Mouse (Mus musculus) limb, embryonic 13.5 days (tissue): Measurements from ENCODE around the gene Tom1. TPM values are rescaled to one million over a fixed set of nuclear protein-coding genes. Genes with fewer than 3 reads are reported as not detected.
A peak's percentile ranks its signal among the peaks of the same experiment; 100 is the strongest.

ENCODE experiments used
- ATAC-seq: fragments of 200-750 bp; cut with Nextera tagmentation; 2 replicates; pipeline ENCODE4 v1.8.0; 2017; ENCODE audit warnings: low read depth, moderate number of reproducible peaks, moderate TSS enrichment; ENCODE audit not compliant: low FRiP score
- H3K27ac ChIP-seq: fragments of 300-500 bp; sonication (generic); 2 replicates; pipeline ENCODE4 v1.5.1; 2015; ENCODE audit warnings: inconsistent platforms, mild to moderate bottlenecking, moderate library complexity
- H3K27me3 ChIP-seq: fragments of 300-500 bp; sonication (generic); 2 replicates; pipeline ENCODE4 v1.6.1; 2015; ENCODE audit warnings: mild to moderate bottlenecking, inconsistent platforms
- H3K36me3 ChIP-seq: fragments of 300-500 bp; sonication (generic); 2 replicates; pipeline ENCODE4 v1.6.1; 2015; ENCODE audit warnings: inconsistent platforms, mild to moderate bottlenecking, moderate library complexity
- H3K4me1 ChIP-seq: fragments of 300-500 bp; sonication (generic); 2 replicates; pipeline ENCODE4 v1.6.1; 2015; ENCODE audit warnings: inconsistent platforms
- H3K4me2 ChIP-seq: fragments of 300-500 bp; sonication (generic); replicated peaks from 2 replicates; pipeline ENCODE4 v1.6.1; 2015; ENCODE audit warnings: inconsistent platforms, mild to moderate bottlenecking, moderate library complexity
- H3K4me3 ChIP-seq: fragments of 300-500 bp; sonication (generic); 2 replicates; pipeline ENCODE4 v1.5.1; 2015; ENCODE audit warnings: moderate library complexity, mild to moderate bottlenecking, inconsistent platforms
- H3K9ac ChIP-seq: fragments of 300-500 bp; sonication (generic); 2 replicates; pipeline ENCODE4 v1.6.1; 2015; ENCODE audit warnings: mild to moderate bottlenecking, inconsistent platforms
- H3K9me3 ChIP-seq: fragments of 300-500 bp; sonication (generic); 2 replicates; pipeline ENCODE4 v1.6.1; 2016; ENCODE audit warnings: inconsistent platforms
- WGBS: fragments of 180-500 bp; shearing (Covaris S2); methylation state at CpG from one replicate; pipeline ENCODE4 v1.1.7; 2015; 5-methylcytosine and 5-hydroxymethylcytosine counted together
- polyA plus RNA-seq: library from polyadenylated mRNA; unstranded; fragments of >200 nt; fragmentation: Nextera tagmentation; extraction: Ambion mirVana; gene quantifications from 2 replicates; pipeline ENCODE4 v1.2.1, GENCODE M21; 2015

Gene Tom1
- polyA plus RNA-seq, 1 experiment from 2014 or later = 34.5 TPM

DNA sequence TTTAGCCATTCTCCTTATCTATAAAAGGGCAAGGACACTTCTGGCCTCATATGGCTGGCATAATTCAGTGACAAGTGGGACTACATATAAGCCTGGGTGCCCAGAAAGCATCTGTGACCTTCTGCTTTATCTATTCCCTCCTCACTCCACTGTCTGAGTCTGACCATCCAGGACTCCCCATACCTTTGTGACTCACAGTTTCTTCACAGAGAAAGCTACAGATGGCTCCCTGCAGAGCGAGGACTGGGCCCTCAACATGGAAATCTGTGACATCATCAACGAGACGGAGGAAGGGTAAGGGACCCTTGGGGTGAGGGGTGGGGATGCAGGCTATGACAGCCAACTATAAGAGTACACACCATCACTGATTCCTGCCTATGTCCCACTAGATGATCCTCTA is 14.3 kb downstream of the Tom1 start:
- no peaks in the 10 kb centered on the region for H3K9me3 ChIP-seq
- H3K4me1 ChIP-seq = no peaks in the 10 kb centered on the region
- H3K4me2 ChIP-seq = no peak overlapping the region
- H3K36me3 ChIP-seq = peaks cover 14% of the 10 kb centered on the region
- H3K27me3 ChIP-seq = no peaks in the 10 kb centered on the region
- H3K27ac ChIP-seq = no peak overlapping the region
- 79% methylated on average over 3 of the region's 3 CpGs for whole genome bisulfite sequencing
- H3K9ac ChIP-seq = no peak overlapping the region
- no peak for ATAC-seq
- H3K4me3 ChIP-seq = no peak overlapping the region

DNA sequence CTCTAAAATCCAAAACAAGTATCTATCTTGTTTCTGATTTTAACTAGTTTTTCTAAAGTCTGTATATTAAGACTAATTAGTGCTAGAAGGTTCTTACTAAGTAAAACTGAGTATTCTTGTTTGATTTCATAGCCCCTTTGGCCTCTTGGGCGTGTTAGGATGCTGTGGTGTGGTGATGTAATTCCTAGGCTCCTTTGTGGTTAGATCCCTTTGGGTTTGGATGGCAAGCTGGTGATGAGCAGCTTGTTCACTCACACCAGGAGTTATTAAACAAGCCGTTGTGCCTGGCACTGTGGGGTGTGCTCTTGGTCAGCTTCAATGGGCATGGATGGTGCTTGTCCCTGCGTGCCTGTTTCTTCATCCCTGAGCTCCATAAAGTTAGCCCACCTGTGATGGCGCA is 19.8 kb downstream of the Tom1 start:
- H3K9ac ChIP-seq = no peak overlapping the region
- peaks cover 38% of the 10 kb centered on the region for H3K36me3 ChIP-seq
- no peak overlapping the region for H3K4me3 ChIP-seq
- H3K4me1 ChIP-seq = no peaks in the 10 kb centered on the region
- H3K9me3 ChIP-seq = no peaks in the 10 kb centered on the region
- no peaks in the 10 kb centered on the region for H3K27me3 ChIP-seq
- H3K4me2 ChIP-seq = no peak overlapping the region
- 87% methylated on average over 4 of the region's 4 CpGs for WGBS
- ATAC-seq = no peak
- H3K27ac ChIP-seq = no peak overlapping the region

DNA sequence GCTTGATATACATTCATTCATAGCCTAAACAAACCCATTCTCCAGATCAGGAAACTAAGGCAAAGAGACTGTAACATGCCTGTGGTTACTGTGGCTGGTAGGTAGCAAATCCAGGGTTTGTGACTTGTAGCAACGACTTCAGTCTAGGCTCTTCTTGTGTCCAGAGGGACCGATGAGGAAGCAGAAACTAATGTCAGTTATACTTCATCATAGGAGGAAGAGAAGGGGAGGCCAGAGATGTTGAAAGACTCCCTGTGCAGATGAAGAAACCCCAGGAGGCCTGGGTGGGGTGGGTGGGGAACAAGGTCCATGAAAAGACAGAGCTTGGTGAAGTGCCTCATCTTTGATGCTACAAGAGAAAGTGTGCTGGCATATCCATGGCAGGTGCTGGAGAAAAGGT is 22.2 kb downstream of the Tom1 start:
- peaks cover 49% of the 10 kb centered on the region for H3K36me3 ChIP-seq
- H3K4me2 ChIP-seq = no peak overlapping the region
- H3K9me3 ChIP-seq = no peaks in the 10 kb centered on the region
- no peak overlapping the region for H3K27ac ChIP-seq
- H3K9ac ChIP-seq = no peak overlapping the region
- ATAC-seq = no peak
- WGBS = 98% methylated on average over 2 of the region's 2 CpGs
- no peak overlapping the region for H3K4me3 ChIP-seq
- no peaks in the 10 kb centered on the region for H3K27me3 ChIP-seq
- H3K4me1 ChIP-seq = no peaks in the 10 kb centered on the region

DNA sequence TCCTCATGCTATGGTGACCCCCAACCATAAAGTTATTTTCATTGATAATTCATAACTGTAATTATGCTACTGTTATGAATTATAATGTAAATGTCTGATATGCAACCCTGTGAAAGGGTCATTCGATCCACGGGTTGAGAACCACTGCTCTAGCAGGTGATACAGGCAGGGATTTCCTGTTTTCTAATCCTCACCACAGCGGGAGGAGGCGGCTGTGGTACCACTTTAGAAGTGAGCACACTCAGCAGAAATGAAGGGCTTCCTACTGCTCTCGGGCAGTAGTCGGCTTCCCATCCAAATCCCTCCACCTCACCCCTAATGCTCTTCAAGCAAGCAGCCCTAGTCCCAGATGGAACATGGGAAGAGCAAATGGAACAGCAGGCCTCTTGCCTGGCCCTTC is 26.5 kb downstream of the Tom1 start:
- Histone ChIP-seq H3K36me3 (peaks cover 58% of the 10 kb centered on the region), H3K4me2 (no peak overlapping the region), H3K4me3 (no peak overlapping the region), H3K9me3 (no peaks in the 10 kb centered on the region), H3K9ac (no peak overlapping the region), H3K4me1 (no peaks in the 10 kb centered on the region), H3K27me3 (no peaks in the 10 kb centered on the region), H3K27ac (no peak overlapping the region)
- 73% methylated on average over 6 of the region's 6 CpGs for WGBS
- no peak for ATAC-seq

DNA sequence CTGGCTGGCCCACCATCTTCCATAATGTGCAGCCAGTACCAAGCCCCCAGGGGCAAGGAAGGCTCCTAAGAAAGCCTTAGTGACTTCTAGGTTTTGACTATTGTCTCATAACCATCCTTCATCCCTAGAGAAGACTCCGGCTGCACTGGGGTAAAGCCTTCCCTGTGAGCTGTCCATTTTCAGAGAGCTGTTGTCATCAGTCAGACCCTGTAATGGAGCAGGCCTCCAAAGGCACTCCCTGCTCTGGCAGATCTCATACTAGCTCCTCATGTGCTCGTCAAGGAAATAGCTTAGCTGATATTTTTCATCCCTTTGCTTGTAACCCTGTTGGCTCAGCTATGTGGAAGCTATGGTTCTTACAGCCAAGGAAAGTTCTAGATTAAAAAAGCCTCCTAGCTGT is 27.3 kb downstream of the Tom1 start:
- Histone ChIP-seq H3K27me3 (no peaks in the 10 kb centered on the region), H3K4me2 (no peak overlapping the region), H3K4me3 (no peak overlapping the region), H3K4me1 (no peaks in the 10 kb centered on the region), H3K9ac (no peak overlapping the region), H3K36me3 (peaks cover 62% of the 10 kb centered on the region), H3K27ac (no peak overlapping the region), H3K9me3 (no peaks in the 10 kb centered on the region)
- WGBS = 86% methylated on average over 2 of the region's 2 CpGs
- no peak for ATAC-seq

DNA sequence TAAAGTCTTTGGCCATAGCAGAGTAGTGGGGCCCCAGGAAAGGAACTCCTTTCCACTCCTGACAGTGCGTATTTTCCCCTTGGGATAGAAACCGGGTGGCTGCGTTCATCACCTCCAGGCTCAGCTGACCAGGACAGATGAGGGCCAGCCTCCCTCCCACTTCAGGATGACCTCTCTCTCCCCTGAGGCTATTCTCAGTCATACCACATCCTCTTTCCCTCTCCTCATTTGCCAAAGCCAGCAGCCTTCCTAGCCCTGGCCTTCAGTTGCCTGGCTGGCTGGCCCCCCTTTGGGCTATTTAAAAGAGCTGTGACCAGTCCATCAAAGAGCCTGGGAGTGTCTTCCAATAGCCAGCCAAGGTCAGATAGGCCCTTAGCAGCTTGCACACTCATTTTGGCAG is 29.8 kb downstream of the Tom1 start:
- 82% methylated on average over 3 of the region's 3 CpGs for WGBS
- no peak overlapping the region for H3K27ac ChIP-seq
- H3K4me2 ChIP-seq = no peak overlapping the region
- no peaks in the 10 kb centered on the region for H3K27me3 ChIP-seq
- no peaks in the 10 kb centered on the region for H3K4me1 ChIP-seq
- no peak for ATAC-seq
- peaks cover 62% of the 10 kb centered on the region for H3K36me3 ChIP-seq
- H3K4me3 ChIP-seq = no peak overlapping the region
- no peaks in the 10 kb centered on the region for H3K9me3 ChIP-seq
- no peak overlapping the region for H3K9ac ChIP-seq

DNA sequence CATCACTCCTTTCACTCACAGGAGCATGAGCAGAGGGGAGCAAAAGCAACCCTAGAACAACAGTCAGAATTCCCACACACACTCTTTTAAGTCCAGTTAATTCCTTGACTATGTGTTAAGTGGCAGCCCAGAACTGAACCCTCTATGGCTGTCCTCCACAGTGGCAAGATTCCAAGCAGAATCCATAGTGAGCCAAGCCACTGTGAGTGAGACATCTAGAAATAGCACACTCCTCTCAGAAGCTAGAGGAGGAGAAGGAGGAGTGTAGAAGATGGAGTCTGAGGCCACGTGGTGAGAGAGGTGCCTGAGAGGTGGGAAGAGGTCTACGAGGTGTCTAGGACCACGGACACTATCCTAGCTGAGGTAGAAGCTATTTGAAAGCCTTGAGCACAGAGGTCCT is 31.3 kb downstream of the Tom1 start:
- Histone ChIP-seq H3K27ac (no peak overlapping the region), H3K9me3 (no peaks in the 10 kb centered on the region), H3K36me3 (peaks cover 50% of the 10 kb centered on the region), H3K4me1 (no peaks in the 10 kb centered on the region), H3K4me2 (no peak overlapping the region), H3K9ac (no peak overlapping the region), H3K4me3 (no peak overlapping the region), H3K27me3 (no peaks in the 10 kb centered on the region)
- WGBS = 84% methylated on average over 3 of the region's 3 CpGs
- no peak for ATAC-seq

DNA sequence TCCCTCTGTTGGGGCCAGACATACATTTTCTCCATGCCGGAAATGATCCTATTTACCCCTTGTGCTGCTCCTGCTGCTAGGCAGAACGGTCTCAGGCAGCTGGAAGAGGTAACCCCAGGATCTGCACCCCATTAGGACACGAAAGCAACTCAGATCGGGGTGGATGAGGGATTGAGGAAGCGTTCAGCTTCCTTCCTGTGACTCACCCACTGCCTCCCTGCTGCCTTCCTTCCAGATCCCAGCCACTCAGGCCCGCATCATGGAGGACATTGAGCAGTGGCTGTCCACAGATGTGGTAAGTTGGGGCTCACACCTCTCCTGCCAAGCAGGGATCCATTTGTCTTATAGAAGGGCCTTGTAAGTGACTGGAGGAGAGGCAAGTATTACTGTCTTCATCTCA is 33.8 kb downstream of the Tom1 start:
- WGBS = 75% methylated on average over 6 of the region's 6 CpGs
- no peak overlapping the region for H3K9ac ChIP-seq
- ATAC-seq = no peak

DNA sequence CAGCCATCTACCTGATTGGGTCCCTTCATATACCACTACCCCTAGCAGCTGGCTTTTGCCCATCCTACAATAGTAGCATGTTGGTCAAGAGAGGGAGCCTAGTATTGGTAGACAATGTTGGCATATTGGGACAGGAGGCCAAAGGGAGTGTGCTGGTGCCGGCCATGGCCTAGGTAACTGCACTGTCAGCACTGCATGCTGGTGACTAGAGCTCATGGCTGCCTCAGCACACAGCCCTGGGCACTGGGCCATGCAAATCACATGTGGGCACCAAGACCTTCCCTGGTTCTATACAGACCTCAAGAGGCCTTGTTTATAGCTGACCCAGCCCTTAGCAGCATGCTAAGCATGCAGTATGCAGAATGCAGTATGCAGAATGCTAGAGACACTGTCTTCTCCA is 36.8 kb downstream of the Tom1 start:
- Histone ChIP-seq H3K27me3 (no peaks in the 10 kb centered on the region), H3K9me3 (no peaks in the 10 kb centered on the region), H3K4me1 (no peaks in the 10 kb centered on the region), H3K4me3 (no peak overlapping the region), H3K36me3 (peaks cover 22% of the 10 kb centered on the region), H3K9ac (0 out of 2 replicates have a peak overlapping the region, but pooled peaks have one; percentile 25), H3K4me2 (no peak overlapping the region), H3K27ac (no peak overlapping the region)
- ATAC-seq = no peak
- WGBS = 72% methylated on average over 1 of the region's 1 CpGs

More for the DNA sequence above, 33.8 kb downstream of the Tom1 start:
- no peak overlapping the region for H3K4me2 ChIP-seq
- no peaks in the 10 kb centered on the region for H3K27me3 ChIP-seq
- H3K36me3 ChIP-seq = peaks cover 36% of the 10 kb centered on the region
- H3K9me3 ChIP-seq = no peaks in the 10 kb centered on the region
- H3K4me3 ChIP-seq = no peak overlapping the region
- H3K27ac ChIP-seq = no peak overlapping the region
- H3K4me1 ChIP-seq = no peaks in the 10 kb centered on the region

DNA sequence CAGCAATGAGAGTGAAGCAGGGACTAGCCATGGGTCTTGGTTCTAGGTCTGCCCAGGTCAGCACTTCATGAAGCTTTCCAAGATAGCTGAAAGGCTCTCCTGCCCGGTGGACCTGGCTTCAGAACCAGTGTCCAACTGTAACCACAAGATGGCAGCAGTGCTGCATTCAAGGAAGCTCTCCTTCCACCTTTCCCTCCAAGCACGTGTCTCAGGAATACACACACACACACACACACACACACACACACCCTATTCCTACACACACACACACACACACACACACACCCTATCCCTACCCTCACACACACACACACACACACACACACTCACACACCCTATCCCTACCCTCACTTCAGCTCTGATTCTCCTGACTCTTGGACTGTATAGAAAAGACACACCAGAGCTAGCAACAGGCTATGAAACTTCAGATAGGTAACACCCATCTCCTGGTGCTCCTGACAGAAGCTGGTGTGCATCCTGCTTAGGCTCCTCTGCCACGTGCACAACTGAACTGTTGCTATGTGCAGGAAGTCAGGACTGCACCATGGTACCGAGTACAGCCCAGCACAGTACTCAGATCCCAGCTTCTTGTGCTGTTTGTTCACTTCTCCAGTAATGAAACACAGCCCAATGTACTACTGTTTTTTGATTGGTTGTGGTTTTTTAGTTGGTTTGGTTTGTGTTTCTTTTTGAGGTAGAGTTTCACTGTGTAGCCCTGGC is 38.3 kb downstream of the Tom1 start:
- H3K36me3 ChIP-seq = peaks cover 10% of the 10 kb centered on the region
- H3K9me3 ChIP-seq = no peaks in the 10 kb centered on the region
- H3K4me2 ChIP-seq = no peak overlapping the region
- 28% methylated on average over 4 of the region's 4 CpGs for WGBS
- peak; percentile 84 for ATAC-seq
- H3K9ac ChIP-seq = no peak overlapping the region
- no peaks in the 10 kb centered on the region for H3K27me3 ChIP-seq
- H3K4me1 ChIP-seq = no peaks in the 10 kb centered on the region
- H3K27ac ChIP-seq = no peak overlapping the region
- H3K4me3 ChIP-seq = no peak overlapping the region

DNA sequence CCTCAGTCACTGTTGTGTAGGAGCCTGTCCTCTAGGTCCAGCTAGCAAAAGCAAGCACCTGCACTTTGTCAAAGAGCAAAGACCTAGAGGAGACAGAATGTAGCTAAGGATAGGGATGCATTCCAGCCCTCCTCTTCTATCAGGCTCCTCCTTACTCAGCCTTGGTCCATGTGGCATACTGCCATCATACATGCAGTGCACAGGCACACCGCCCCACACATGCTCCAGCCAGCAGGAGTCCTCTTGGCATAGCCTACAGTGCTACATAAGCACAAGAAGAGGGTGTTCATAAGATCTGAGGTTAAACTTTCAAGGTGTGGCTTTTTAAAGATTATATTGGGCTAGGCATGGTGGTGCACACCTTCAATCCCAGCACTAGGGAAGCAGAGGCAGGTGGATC is 41.4 kb downstream of the Tom1 start:
- ATAC-seq = no peak
- no peaks in the 10 kb centered on the region for H3K4me1 ChIP-seq
- H3K4me3 ChIP-seq = no peak overlapping the region
- no peak overlapping the region for H3K27ac ChIP-seq
- 90% methylated on average over 1 of the region's 1 CpGs for WGBS
- H3K9me3 ChIP-seq = no peaks in the 10 kb centered on the region
- no peak overlapping the region for H3K9ac ChIP-seq
- no peaks in the 10 kb centered on the region for H3K27me3 ChIP-seq
- no peak overlapping the region for H3K4me2 ChIP-seq
- H3K36me3 ChIP-seq = no peaks in the 10 kb centered on the region

DNA sequence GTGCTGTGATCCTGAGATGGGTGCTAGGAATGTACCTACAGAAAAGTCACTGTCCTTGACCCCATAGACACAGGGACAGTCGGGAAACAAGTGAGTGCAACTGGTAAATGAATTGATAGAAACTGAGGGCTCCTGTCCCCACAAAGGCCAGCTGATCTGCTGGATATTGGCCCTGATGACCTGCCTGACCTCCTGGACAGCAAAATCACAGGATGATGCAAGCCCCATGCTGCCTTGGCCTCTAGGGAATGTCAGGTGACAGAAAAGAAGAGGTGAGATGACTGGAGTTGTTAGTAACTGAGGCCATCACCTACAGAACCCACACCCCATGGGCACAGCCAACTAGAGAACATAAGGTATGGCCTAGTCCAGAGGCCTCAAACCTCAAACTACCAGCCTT is 44.7 kb downstream of the Tom1 start:
- Histone ChIP-seq H3K4me1 (0 out of 2 replicates have a peak, but pooled peaks cover 1% of the 10 kb centered on the region), H3K27ac (no peak overlapping the region), H3K4me3 (no peak overlapping the region), H3K9ac (no peak overlapping the region), H3K36me3 (no peaks in the 10 kb centered on the region), H3K9me3 (no peaks in the 10 kb centered on the region), H3K4me2 (no peak overlapping the region), H3K27me3 (no peaks in the 10 kb centered on the region)
- WGBS = 75% methylated on average over 1 of the region's 1 CpGs
- no peak for ATAC-seq

DNA sequence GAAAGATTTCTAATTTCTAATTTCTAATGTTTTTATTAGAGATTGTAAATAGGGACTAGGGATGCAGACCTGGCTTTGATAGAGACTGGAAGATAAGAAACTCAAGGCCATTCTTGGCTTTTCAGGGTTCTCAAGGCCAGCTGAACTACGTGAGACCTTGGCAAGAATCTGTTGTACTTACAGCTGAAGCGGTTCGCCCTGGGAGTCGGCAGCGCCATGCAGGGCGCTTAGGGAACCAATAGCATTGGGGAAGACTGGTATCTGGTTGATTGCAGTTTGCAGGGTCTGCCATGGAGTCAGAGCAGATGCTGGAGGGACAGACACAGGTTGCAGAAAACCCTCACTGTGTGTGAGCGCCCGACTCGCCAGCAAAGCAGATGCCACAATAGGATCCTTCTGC is 45.3 kb downstream of the Tom1 start:
- H3K27me3 ChIP-seq = no peaks in the 10 kb centered on the region
- H3K4me1 ChIP-seq = 0 out of 2 replicates have a peak, but pooled peaks cover 4% of the 10 kb centered on the region
- no peaks in the 10 kb centered on the region for H3K36me3 ChIP-seq
- WGBS = 94% methylated on average over 9 of the region's 9 CpGs
- H3K27ac ChIP-seq = no peak overlapping the region
- no peak overlapping the region for H3K9ac ChIP-seq
- no peak for ATAC-seq
- no peak overlapping the region for H3K4me3 ChIP-seq
- no peak overlapping the region for H3K4me2 ChIP-seq
- H3K9me3 ChIP-seq = no peaks in the 10 kb centered on the region
